Mouse (Mus musculus) forebrain, embryonic 12.5 days (tissue): ENCODE results near the gene Zfp600. TPM values are rescaled to one million over a fixed set of nuclear protein-coding genes. Genes with fewer than 3 reads are reported as not detected.

Experiments used
- polyA plus RNA-seq: library from polyadenylated mRNA; unstranded; fragments of >200 nt; fragmentation: Nextera tagmentation; extraction: Ambion mirVana; gene quantifications from 2 replicates; pipeline ENCODE4 v1.2.1, GENCODE M21; 2016

The Zfp600 gene
- polyA plus RNA-seq, 1 experiment from 2014 or later = not detected

Other genes with a start within 250 kb of the Zfp600 start
- not detected in 2 replicates for gene Zfp987, start 59.5 kb upstream of the Zfp600 start, polyA plus RNA-seq